Mouse (Mus musculus) c-Kit-positive CD71-positive TER-119-positive erythroid progenitor cells, embryonic 14.5 days (primary cell): ENCODE measurements around the gene 9230102O04Rik.
A peak's percentile ranks its signal among the peaks of the same experiment; 100 is the strongest.

Source experiments
- DNase-seq: peaks from one replicate; pipeline ENCODE4 v3.0.0-alpha.2; 2013; ENCODE audit warnings: low spot score

Gene 9230102O04Rik

GRCm38 (mm10) chr2:9888913-9889650 lies at the start of gene 9230102O04Rik:
Gene 9230102O04Rik (minus strand): TSS chr2:9889540.
- no peak for DNase-seq

GRCm38 (mm10) chr2:9935965-9936364 lies 46.6 kb upstream of the 9230102O04Rik start:
- no peak for DNase-seq

- DNase-seq, result no peak
Measured at GRCm38 (mm10) chr2:9926905-9927283, 37.6 kb upstream of the 9230102O04Rik start.

- no peak for DNase-seq
Measured at GRCm38 (mm10) chr2:9926194-9926904, 37.0 kb upstream of the 9230102O04Rik start.

- no peak for DNase-seq
Measured at GRCm38 (mm10) chr2:9918691-9919471, 29.5 kb upstream of the 9230102O04Rik start.

GRCm38 (mm10) chr2:9917602-9918001 lies 28.3 kb upstream of the 9230102O04Rik start:
- no peak for DNase-seq

- peak; percentile 10 for DNase-seq
Measured at GRCm38 (mm10) chr2:9905995-9906394, 16.7 kb upstream of the 9230102O04Rik start.

- DNase-seq, result no peak
Measured at GRCm38 (mm10) chr2:9903854-9904560, 14.7 kb upstream of the 9230102O04Rik start.

GRCm38 (mm10) chr2:9897846-9898245 lies 8.5 kb upstream of the 9230102O04Rik start:
- no peak for DNase-seq

- DNase-seq, result no peak
Measured at GRCm38 (mm10) chr2:9896097-9896770, 6.9 kb upstream of the 9230102O04Rik start.

- no peak for DNase-seq
Measured at GRCm38 (mm10) chr2:9894836-9895593, 5.7 kb upstream of the 9230102O04Rik start.

- no peak for DNase-seq
Measured at GRCm38 (mm10) chr2:9893272-9893953, 4.1 kb upstream of the 9230102O04Rik start.

- DNase-seq, result no peak
Measured at GRCm38 (mm10) chr2:9892541-9892940, 3.2 kb upstream of the 9230102O04Rik start.

GRCm38 (mm10) chr2:9890906-9891305 lies 1.6 kb upstream of the 9230102O04Rik start:
- no peak for DNase-seq

GRCm38 (mm10) chr2:9890251-9890650 lies 911 bp upstream of the 9230102O04Rik start:
- DNase-seq, result no peak

- DNase-seq, result no peak
Measured at GRCm38 (mm10) chr2:9889651-9890183, 377 bp upstream of the 9230102O04Rik start, which contains the start of gene Gata3. Gene Gata3 (minus strand): TSS chr2:9890034.

- DNase-seq, result no peak
Measured at GRCm38 (mm10) chr2:9887636-9888035, 1.7 kb downstream of the 9230102O04Rik start.

- DNase-seq, result no peak
Measured at GRCm38 (mm10) chr2:9886921-9887610, 2.3 kb downstream of the 9230102O04Rik start.

- DNase-seq, result no peak
Measured at GRCm38 (mm10) chr2:9886031-9886430, 3.3 kb downstream of the 9230102O04Rik start.
